Mouse (Mus musculus) adrenal gland, postnatal 4 days (tissue): ENCODE data around the gene Zfp771. TPM values are rescaled to one million over a fixed set of nuclear protein-coding genes. Genes with fewer than 3 reads are reported as not detected.

Source experiments
- DNase-seq, 2 experiments: peaks; one replicate each; pipeline ENCODE4 v3.0.0; 2021 to 2022; ENCODE audit warnings: low spot score in 2 of 2, mixed read lengths in 2 of 2
- total RNA-seq, 2 experiments: library from RNA; stranded (reverse); gene quantifications; 2 replicates each; pipeline ENCODE4 v1.2.3; 2021

Zfp771 gene
- total RNA-seq, 2 experiments from 2014 or later = 36.3 to 39.2 TPM

DNA sequence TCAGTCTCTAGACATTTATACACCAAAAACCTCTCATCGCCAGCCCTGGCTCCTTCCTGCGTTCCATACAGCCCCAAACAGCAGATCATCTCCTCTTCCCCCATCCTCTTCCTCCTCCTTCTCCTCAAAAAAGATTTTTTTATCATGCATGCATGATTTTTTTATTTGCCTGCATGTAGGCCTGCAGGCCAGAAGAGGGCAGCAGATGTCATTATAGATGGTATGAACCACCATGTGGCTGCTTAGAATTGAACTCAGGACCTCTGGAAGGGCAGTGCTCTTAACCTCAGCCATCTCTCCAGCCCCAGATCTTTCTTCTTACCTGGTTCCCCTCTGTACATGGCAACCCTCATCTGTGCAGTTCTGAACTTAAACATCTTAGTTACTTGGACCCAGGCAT is 8.3 kb downstream of the Zfp771 start:
- DNase-seq = no peak

DNA sequence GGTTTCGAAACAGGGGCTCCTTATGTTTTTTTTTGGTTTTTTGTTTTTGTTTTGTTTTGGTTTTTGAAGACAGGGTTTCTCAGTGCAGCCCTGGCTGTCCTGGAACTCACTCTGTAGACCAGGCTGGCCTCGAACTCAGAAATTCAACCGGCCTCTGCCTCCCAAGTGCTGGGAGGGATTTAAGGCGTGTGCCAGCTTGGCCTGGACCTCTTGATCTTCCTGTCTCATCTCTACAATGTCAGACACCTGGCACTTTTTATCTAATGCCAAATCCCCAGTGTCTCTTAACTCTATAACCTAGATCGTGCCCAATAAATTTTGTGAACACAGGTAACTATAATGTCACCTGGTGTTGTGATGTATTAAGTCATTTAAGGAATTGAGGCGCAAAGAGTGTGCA is 9.3 kb downstream of the Zfp771 start:
- no peak for DNase-seq

DNA sequence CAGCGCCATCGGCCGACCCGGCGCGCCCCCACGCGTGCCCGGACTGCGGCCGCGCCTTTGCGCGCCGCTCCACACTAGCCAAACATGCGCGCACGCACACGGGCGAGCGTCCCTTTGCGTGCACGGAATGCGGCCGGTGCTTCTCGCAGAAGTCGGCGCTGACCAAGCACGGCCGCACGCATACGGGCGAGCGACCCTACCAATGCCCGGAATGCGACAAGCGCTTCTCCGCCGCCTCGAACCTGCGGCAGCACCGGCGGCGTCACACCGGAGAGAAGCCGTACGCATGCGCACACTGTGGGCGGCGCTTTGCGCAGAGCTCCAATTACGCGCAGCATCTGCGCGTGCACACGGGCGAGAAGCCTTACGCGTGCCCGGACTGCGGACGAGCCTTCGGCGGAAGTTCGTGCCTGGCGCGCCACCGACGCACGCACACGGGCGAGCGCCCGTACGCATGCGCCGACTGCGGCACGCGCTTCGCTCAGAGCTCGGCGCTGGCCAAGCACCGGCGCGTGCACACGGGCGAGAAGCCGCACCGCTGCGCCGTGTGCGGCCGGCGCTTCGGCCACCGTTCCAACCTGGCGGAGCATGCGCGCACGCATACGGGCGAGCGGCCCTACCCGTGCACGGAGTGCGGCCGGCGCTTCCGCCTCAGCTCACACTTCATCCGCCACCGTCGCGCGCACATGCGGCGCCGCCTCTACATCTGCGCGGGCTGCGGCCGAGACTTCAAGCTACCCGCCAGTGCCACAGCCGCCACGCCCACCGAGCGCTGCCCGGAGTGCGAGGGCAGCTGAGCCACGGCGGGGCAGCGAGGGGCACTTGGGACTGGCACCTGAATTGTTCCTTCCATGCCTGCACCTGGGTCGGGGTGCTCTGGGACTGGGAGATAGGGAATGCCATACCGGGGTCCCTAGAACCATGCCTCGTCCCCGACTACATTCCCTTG is 10.0 kb downstream of the Zfp771 start:
- peak; percentile 79 to 80 for DNase-seq

DNA sequence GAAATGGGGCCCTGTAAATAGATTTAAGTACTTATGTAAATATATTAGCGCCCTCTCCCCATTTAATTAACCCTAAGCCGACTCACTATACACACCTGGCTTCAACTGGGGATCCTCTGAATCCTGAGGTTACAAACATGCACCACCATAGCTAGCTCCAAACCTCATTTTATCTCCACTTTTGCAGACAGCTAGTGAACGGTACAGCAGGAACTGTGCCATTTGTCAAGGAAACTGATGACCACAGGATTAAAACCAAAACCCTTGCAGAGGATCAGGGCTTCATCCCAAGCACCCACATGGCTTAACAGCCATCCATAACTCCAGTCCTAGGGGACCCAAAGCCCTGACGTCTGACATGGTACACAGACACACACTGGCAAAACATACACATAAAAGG is 10.9 kb downstream of the Zfp771 start:
- DNase-seq = no peak

DNA sequence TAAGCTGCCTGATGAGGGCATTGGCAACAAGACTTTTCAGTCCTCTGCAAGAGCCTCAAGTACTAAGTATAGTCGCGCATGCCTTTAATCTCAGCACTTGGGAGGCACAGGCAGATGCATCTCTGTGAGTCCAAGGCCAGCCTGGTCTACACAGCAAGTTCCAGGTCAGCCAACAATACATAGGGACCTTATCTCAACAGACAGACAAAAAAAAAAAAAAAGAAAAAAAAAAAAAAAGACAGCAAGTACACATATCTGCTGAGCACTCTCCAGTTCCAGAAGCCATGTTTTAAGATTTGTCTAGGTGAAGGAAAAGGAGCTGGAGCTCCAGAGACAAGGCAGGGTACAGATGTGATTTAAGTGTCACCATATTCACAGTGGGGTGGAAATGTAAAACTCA is 11.9 kb downstream of the Zfp771 start:
- no peak for DNase-seq

DNA sequence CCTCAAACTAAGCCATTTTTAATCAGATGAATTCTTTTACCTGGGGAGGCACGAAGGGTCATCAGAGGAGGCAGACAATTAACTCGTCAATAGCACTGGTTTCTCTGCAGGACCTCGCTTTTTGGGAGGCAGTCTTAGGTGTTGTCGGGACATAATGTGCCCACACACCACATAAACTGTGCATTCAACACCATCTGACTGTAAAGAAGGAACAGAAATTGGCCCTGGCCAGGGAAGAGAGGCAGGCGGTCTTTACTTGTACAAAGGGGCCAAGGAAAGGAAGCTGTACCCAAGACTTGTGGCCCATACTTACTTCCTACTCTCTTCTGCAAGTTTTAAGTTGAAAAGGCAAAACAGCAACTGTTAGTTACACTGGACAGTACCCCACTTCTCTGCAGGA is 12.4 kb downstream of the Zfp771 start:
- DNase-seq = no peak

DNA sequence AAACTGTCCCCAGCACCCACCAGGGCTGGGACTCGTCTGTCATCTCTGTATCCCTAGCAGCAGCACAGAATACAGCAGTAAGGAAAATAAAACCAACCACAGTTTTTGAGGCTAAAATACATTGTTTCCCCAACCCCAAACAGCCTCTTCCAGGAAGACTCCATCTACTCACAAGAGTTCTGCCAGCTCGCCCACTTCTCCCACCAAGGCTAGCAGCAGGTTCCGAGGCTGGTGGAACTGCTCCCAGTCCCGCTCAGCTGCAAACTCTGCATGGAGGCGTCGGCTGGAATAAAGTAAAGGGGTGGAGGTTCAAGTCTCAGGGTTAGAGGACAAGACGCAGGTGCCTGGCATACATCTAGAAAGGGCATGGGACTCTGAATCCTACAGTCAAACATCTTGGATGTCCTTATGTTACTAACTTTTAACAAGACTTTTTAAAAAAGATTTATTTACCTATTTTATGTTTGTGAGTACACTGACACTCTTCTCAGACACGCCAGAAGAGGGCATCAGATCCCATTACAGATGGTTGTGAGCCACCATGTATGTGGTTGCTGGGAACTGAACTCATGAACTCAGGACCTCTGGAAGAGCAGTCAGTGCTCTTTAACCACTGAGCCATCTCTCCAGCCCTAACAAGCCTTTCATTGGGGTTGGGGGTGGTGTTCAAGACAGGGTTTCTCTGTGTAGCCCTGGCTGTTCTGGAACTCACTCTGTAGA is 15.3 kb downstream of the Zfp771 start:
- DNase-seq = no peak

DNA sequence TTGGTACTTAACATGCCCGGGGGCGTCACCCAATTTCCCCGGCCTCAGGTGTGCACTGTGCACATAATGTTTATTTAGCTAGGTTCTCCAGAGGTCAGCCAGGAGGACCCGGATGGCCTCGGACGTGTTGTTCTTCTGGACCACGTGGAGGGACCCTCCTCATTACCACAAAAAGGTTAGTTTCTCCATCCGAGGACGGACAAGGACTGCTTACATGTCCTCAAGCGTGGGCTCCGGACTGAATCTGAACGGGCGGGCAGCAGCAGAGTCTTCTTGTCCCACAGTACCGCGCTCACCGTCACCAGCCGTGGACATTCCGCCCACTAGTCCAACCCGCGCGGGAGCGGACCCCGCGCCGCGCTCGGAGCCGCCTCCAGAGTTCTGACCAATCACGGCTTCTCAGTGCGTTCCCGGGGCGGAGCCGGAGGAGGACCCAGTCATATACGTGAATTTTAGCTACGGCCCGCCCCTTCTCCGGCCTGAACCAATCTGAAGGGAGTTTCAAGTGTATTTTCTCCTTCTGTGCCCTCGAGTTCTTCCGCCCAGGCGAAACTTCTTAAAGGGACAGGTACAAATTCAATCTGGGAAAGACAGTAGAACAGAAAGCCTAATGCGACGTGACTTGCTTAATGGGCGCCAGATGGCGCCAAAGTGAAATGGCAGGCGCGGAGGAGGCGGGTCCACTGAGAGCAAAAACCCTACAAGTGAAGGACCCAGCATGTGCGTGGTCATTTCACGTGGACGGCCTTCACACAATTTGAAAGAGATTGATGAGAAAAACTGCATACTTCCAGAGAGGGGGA is 16.4 kb downstream of the Zfp771 start, which contains the start of gene Dctpp1:
Gene Dctpp1, minus strand, starts transcription at position 401 of the 803 bp plus-strand sequence.
- peak; percentile 80 to 91 for DNase-seq

DNA sequence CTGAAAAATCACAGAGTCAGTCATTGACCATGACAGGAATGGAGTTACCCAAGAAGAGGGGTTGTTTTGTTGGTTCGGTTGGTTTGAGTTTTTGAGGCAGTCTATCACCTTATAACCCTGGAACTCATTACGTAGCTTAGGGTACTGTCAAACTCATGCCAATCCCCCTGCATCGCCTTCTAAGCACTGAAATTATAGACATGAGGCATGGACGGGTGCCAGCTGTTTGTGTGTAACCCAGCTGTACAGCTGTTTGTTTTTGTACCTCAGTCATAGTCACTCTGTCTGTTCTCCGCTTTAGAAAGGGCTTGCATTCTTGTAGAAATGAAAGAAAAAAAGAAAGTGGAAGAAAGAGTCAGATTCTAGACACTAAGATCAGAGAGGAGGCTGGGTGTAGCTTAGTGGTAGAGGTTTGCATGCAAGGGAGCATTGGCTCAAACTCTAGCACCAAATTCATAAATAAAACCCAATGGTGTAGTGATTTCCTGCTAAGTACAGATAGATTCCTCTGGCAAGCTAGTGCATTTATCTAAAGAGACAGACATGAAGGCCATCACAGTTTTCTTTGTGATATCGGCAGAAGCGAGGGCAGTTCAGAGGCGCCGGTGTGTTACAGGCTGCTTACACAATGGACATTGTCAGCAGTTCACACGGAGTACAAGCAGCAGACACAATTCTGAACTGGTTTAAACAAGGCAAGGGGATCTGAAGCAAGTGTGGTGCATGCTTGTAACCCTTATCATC is 18.3 kb downstream of the Zfp771 start:
- DNase-seq = no peak

DNA sequence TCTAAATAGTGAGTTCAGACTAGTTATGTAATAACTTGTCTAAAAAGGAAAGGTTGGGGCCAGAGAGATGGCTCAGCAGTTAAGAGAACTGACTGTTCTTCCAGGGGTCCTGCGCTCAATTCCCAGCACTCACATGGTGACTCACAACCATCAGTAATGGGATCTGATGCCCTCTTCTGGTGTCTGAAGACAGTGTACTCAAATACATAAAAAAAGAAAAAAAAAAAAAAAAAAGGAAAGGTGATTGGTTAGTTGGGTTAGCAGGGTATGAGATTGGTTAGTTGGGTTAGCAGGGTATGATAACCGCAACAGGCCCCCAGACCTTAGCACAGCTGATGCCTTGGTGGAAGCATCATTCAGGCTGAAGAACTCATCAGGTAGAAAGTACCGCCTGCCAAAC is 19.5 kb downstream of the Zfp771 start:
- no peak for DNase-seq

DNA sequence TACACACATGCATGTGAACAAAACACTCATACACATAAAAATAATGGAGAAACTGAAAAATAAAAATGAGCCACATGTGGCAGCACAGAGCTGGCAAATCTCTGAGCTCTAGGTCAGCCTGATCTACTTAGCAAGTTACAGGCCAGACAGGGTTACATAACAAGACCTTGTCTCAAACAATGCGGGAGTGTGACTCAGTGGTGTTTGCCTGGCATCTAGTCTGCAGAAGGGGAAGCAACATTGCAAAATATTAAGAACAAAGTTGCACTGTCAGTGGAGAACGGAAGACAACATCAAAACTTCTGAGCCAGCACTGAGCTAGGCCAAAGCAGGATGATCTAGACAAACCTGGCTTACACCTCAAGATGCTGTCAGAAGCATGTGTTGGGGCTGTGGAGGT is 26.2 kb downstream of the Zfp771 start:
- no peak for DNase-seq

DNA sequence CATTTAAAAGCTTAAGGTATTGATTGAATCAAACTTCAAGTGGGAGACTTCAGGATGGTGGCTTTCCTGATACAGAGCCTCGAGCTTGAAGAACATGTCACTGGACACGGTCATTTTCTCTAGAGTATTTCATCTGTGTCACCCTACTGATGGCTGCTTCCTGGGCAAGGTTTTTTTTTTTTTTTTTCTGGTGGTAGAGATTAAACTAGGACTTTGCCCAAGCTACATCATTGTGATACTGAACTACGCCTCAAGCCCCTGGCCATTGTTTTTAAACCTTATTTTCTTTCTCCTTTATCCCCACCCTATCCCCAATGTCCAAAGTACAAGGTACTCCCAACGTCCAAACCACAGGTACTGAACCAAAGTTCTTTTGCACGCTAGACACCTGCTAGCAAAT is 26.6 kb downstream of the Zfp771 start:
- DNase-seq = no peak

DNA sequence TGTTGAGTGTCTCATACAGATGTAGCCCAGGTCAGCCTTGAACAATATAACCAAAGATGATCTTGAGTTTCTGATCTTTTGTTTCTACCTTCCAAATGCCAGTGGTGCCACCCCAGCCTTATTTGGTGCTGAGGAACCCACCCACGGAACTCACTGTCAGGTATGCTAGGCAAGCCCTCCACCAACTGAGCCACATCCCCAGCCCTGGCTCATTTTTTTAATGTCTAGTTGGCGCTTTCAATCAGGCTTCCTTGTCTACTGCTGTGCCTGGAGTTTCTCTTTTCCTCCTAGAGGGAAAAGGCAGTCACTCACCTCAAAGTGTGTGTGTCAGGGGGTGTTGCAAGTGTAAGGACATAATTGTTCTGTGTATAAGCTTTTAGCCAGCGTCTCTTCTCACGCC is 27.0 kb downstream of the Zfp771 start:
- no peak for DNase-seq

DNA sequence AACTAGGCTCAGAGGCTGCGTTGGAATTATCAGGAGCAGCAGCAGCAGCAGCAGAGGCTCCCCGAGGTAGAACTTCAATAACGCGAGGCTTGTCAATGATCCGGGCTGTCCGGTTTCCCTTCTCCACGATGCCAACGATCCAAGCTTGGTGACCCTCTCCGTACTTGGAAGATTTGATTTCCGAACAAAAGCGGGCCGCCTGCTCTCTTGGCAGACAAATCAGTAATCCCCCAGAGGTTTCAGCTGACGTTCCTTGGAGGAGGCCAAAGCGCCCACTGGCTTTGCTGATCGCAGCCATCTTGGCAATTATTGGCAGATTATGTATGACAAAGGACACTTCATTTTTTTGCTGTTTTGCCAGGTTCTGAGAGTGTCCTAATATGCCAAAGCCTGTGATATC is 28.5 kb downstream of the Zfp771 start:
- no peak for DNase-seq

DNA sequence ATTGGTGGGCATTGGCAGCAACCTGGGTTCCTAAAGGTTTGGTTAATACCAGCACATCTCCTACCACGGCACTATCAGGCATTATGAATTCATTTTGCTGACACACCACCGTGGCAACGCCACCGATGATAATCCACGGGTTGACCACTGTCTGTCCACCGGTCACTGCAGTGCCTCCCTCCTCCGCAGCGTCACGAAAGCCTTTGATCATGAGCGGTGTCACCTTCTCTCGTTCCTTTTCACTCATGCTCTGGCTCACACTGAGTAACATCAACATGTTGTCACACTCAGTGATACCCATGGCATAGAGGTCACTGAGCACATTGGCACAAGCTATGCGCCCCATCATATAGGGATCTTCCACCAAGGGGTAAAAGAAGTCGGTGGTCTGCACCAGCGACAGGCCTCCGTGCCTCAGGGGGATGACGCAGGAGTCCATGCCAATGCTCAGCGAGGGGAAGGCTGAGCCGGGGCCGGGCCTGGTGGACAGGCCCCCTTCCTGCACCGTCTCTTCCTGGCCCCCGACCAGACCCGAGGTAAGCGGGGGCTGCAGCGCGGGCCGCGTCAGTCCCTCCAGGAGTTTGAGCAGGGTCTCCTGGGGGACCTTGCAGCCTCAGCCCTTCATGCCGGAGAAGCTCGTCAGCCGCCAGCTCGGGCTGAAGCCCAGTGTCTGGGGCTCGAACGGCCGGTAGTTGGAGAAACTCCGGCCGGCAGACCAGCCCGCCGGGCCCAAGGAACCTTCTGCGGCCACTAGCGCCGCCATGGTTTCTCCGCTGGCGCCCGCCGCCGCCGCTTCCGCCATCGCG is 29.2 kb downstream of the Zfp771 start:
- DNase-seq = no peak

DNA sequence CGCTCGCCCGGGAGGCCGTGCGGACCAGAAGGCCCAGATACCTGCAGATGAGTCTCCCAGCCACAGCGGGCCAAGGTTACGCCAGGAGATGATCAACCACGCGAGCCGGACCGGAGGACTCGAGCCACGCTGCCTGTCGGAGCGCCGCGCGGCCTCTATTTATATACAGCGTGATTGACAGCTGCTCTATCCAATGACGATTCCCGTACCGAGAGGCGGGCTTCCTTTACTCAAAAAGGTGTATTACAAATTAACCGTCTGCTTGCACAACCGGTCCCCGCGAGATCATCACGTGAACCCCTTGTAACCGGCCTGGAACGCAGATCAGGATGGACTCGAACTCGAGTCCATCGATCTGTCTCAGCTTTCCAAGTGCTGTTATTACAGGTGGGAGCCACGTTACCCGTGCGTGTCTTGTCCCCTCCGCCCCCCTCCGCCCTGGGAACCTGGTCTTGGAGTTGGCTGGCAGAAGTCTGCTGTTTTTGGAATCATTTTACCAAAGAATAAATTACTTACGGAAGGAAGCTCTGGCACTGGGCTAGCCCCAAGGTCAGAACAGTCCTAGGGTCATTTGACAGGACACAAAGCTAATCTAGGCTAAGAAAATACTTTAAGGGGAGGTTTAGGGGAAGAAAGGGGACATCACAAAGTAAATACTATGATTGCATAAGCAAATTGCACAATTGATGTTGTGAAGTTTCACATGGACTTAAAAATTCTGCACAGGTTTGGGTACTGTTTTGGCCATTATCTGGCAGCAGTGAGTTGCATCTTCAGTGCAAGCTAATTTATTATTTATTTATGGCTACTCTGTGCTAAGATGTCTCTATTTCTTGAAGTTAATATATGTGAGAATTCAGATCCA is 30.1 kb downstream of the Zfp771 start, which contains the start of gene Sephs2:
Gene Sephs2, minus strand, starts transcription at position 131 of the 865 bp plus-strand sequence.
- DNase-seq = peak; percentile 81 to 83

DNA sequence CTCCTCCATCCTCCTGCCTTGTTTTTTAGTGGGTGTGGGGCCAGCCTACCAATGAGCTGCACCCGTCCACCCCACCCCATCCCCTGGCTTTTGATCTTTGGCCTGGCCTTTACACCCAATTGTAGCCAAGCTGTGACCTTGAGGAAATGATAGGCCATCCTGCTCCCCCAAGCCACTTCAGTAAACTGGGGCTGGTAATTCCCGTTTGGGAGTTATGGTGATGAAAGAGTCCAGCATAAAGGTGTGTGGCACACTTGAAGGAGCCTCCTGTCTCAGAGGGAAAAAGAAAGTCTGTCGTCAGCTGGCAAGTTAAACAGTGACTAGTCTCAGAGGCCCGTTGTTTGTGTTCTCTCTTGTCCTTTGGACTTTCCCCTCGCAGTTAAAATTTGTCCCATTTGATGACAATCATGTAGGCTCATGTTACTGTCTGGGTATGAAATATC is 32.5 kb downstream of the Zfp771 start:
- DNase-seq = no peak

DNA sequence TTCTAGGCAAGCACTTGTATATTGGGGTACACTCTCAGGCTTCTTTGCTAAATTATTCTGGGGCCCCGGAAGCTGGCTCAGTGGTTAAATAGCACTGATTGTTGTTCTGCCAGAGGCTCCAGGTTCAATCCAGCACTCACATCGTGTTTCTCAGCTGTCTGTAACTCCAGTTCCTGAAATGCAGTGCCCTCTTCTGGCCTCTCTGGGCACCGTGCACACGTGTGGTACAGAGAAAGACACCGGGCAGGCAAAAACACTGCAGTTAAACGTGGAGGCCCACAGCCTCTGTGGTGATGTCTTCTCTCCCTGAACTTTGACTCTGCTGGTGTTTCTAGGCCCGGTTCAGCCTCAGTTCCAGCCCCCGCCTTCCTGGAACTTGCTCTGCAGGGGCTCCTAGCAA is 34.2 kb downstream of the Zfp771 start:
- no peak for DNase-seq

DNA sequence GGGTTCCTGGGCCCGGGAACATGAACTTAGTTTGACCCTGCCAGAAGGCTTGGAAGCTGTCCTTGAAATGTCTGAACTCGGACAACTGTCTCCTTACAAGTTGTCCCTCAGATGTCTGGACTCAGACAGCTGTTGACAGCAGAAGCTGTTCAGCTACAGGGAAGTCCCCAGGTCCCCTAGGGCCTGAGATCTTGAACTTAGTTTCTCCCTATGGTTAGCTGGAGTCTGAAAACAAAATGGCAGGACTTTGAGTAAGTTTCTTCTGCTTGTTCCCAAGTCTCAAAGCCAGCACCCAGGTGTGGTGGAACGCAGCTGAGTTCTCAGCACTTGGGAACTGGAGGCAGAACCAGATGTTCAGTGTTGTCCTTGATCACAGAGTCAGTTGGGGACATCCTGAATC is 36.0 kb downstream of the Zfp771 start:
- no peak for DNase-seq
